Mouse (Mus musculus): ENCODE results near the gene Rad18. TPM values are rescaled to one million over a fixed set of nuclear protein-coding genes. Genes with fewer than 3 reads are reported as not detected.
"Not testable (repeated sequence)": the region's sequence is repeated elsewhere in the genome, so short reads cannot be mapped to it uniquely, and the experiment has no call there.

Rad18 gene
- polyA plus RNA-seq, 1 experiment from 2014 or later, result 54.2 TPM

DNA sequence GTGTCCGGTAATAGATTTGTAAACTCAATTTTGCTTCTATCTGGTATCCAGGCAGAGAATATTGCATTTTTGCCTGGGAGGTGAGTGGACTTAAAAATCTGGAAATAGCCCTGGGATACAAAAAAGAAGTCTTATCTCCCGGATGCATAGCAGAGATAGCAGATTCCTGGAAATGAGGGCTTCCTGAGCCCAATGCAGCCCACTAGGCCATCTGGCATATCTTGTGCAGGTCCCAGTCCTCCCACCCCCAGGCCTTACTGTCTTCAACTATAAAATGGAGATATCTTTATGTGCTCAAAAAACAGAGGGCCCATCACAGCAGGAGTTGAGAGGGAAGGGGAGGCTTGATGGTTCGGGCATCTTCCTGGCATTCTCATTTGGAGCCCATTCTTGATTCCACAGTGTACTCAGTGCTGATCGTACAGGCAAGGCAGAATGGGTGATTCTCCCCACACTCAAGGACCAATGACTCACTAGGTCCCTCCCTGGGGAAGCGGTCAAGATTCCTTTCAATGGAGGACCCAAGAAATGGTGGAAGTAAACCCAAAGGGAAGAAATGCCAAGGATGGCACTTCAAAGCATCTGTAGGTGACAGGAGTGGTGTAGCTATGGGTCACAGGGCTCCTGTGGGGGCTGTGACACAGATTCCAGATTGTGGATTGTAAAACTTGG, 24.1 kb upstream of the Rad18 start:
- H3K4me1 ChIP-seq, result peaks cover 6% of the 10 kb centered on the region; the same call in 1 of the 2 replicates
- DNase-seq (ENCODE audit: low spot score), result no peak
- no peaks in the 10 kb centered on the region for H3K9me3 ChIP-seq (replicated peaks)
- no peak overlapping the region for H3K4me3 ChIP-seq
- H3K27me3 ChIP-seq (ENCODE audit: low read depth, poor library complexity, severe bottlenecking), result no peaks in the 10 kb centered on the region
- no peak overlapping the region for H3K27ac ChIP-seq (replicated peaks)
- H3K36me3 ChIP-seq, result peaks cover 72% of the 10 kb centered on the region
- WGBS, result 94% methylated on average over 5 of the region's 5 CpGs

DNA sequence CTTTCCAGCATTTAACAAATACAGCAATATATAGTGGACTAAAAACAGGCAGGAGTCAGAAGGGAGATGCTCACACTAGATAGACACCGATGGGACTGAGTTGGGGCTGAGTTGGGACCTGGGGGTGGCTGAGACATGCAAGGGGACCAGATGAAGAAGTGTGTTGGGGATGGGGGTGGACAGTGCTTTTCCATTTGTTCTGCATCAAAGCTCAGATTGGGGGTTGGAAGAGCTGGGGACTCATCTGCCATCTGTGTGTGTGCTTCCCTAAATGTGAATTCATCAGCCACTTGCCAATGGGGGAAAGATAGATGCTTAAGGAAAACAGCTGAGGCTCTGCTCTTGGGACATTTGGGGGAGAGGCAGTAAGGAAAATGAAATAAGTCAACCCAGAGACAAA, 23.5 kb upstream of the Rad18 start:
- Histone ChIP-seq H3K27ac (replicated peaks) (no peak overlapping the region), H3K36me3 (peaks cover 66% of the 10 kb centered on the region), H3K4me3 (no peak overlapping the region), H3K4me1 (peaks cover 6% of the 10 kb centered on the region; the same call in 1 of the 2 replicates), H3K27me3 (ENCODE audit: low read depth, poor library complexity, severe bottlenecking) (no peaks in the 10 kb centered on the region), H3K9me3 (replicated peaks) (no peaks in the 10 kb centered on the region)
- no peak for DNase-seq (ENCODE audit: low spot score)
- 95% methylated on average over 1 of the region's 1 CpGs for WGBS

DNA sequence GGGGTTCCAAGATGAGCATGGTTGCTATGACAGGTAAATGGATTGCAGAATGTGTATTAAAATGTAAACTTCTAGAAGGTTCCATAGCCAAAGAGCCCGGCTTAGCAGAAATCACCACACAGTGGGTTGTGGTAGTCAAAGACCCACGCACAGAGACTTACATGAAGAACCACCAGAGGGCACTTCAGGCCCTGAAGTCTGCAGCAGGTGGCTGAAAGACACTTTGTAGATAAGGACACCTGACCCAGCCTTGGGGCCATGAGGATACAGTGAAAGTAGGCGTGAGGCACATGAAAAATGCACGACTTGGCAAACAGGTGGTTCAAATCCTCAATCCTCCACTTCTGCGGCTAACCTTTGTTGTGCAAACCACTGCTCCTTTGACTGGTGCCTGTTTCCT, 20.7 kb upstream of the Rad18 start:
- no peak overlapping the region for H3K27ac ChIP-seq (replicated peaks)
- H3K9me3 ChIP-seq (replicated peaks), result peaks cover 1% of the 10 kb centered on the region; the same call in 1 of the 2 replicates
- H3K36me3 ChIP-seq, result peaks cover 38% of the 10 kb centered on the region
- DNase-seq (ENCODE audit: low spot score), result peak; percentile 29
- WGBS, result 68% methylated on average over 5 of the region's 5 CpGs
- H3K4me3 ChIP-seq, result no peak overlapping the region
- no peaks in the 10 kb centered on the region for H3K27me3 ChIP-seq (ENCODE audit: low read depth, poor library complexity, severe bottlenecking)
- peaks cover 6% of the 10 kb centered on the region; the same call in 1 of the 2 replicates for H3K4me1 ChIP-seq

DNA sequence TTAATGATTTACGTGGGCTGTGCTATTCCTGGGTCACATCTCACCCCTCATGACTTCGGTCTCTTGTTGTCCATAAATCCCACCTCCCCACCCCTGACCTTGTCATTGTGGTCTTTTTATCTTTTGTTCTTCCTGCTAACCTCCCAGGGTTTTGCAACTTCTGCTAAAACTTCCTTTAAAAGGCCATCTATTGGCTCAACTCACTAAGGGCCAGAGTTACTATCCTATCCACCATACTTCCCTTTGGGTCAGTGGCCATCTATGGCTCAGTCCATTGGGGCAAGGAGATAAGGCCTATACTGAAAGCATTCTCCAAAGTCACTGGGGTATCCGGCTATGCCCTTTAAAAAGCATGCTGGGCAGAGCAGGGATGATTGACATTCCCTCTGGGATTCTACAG, 17.5 kb upstream of the Rad18 start:
- DNase-seq (ENCODE audit: low spot score), result no peak
- H3K27me3 ChIP-seq (ENCODE audit: low read depth, poor library complexity, severe bottlenecking), result no peaks in the 10 kb centered on the region
- H3K9me3 ChIP-seq (replicated peaks), result peaks cover 5% of the 10 kb centered on the region; the same call in 1 of the 2 replicates
- H3K4me3 ChIP-seq, result no peak overlapping the region
- peaks cover 6% of the 10 kb centered on the region; the same call in 1 of the 2 replicates for H3K4me1 ChIP-seq
- WGBS, result 89% methylated on average over 3 of the region's 3 CpGs
- H3K36me3 ChIP-seq, result peaks cover 6% of the 10 kb centered on the region
- H3K27ac ChIP-seq (replicated peaks), result no peak overlapping the region

- not testable (repeated sequence) for H3K36me3 ChIP-seq; H3K9me3 ChIP-seq (replicated peaks); DNase-seq (ENCODE audit: low spot score); H3K27ac ChIP-seq (replicated peaks); H3K4me3 ChIP-seq; H3K4me1 ChIP-seq
- WGBS, result 87% methylated on average over 4 of the region's 4 CpGs
- peaks cover 20% of the 10 kb centered on the region for H3K27me3 ChIP-seq (ENCODE audit: low read depth, poor library complexity, severe bottlenecking)
These were observed 5.8 kb upstream of the Rad18 start for GRCm38 (mm10) chr6:112702296-112702695.

GRCm38 (mm10) chr6:112700392-112700791, 3.9 kb upstream of the Rad18 start:
- Histone ChIP-seq H3K27ac (replicated peaks) (0 out of 2 replicates have a peak overlapping the region, but pooled peaks have one; percentile 50), H3K27me3 (ENCODE audit: low read depth, poor library complexity, severe bottlenecking) (peaks cover 23% of the 10 kb centered on the region), H3K36me3 (no peaks in the 10 kb centered on the region), H3K4me1 (peaks cover 12% of the 10 kb centered on the region), H3K9me3 (replicated peaks) (peaks cover 6% of the 10 kb centered on the region; the same call in 1 of the 2 replicates), H3K4me3 (no peak overlapping the region)
- peak; percentile 47 for DNase-seq (ENCODE audit: low spot score)
- 0% methylated on average over 1 of the region's 1 CpGs for whole genome bisulfite sequencing

GRCm38 (mm10) chr6:112699115-112699514, 2.6 kb upstream of the Rad18 start:
- Histone ChIP-seq H3K27me3 (ENCODE audit: low read depth, poor library complexity, severe bottlenecking) (peaks cover 23% of the 10 kb centered on the region), H3K4me1 (peaks cover 20% of the 10 kb centered on the region), H3K4me3 (no peak overlapping the region), H3K27ac (replicated peaks) (no peak overlapping the region), H3K9me3 (replicated peaks) (peaks cover 2% of the 10 kb centered on the region; the same call in 1 of the 2 replicates), H3K36me3 (no peaks in the 10 kb centered on the region)
- no peak for DNase-seq (ENCODE audit: low spot score)
- 63% methylated on average over 1 of the region's 1 CpGs for WGBS

DNA sequence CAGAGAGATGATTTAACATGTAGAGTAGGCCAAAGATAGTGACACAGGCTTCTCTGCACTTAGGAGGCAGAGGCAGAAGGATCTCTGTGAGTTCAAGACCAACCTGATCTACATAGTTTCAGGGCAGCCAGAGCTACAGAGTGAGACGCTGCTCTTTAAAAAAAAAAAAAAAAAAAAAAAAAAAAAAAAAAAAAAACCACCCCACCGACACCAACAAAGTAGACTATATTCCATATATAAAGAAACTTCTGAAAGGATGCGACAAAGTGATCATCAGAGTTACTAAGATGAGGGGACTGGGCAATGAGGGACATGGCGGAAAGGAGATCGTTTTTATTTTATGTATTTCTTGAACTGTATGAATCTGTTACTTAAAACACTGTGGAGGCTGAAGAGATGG, 2.0 kb downstream of the Rad18 start:
- DNase-seq (ENCODE audit: low spot score), result no peak
- Histone ChIP-seq H3K9me3 (replicated peaks) (no peaks in the 10 kb centered on the region), H3K4me1 (peaks cover 20% of the 10 kb centered on the region), H3K27me3 (ENCODE audit: low read depth, poor library complexity, severe bottlenecking) (peaks cover 22% of the 10 kb centered on the region), H3K27ac (replicated peaks) (no peak overlapping the region), H3K4me3 (no peak overlapping the region), H3K36me3 (peaks cover 31% of the 10 kb centered on the region)
- 94% methylated on average over 5 of the region's 5 CpGs for WGBS

DNA sequence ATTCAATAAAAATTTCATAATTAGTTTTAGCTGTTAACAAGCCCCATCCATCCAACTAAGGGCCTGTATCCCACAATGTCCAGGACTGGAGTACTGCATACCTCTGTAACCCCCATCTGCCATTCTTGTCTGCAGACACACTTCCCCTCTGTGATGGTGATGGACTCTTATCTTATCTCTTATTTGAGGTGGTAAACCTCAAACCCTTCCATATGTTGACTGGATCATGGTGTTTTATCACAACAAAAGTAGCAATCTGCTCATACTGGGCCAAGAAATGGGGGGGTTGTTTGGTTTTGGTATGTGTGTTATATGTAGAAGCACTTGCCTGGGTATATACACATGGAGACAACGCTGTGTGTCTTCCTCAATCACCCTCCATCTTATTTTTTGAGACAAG, 5.0 kb downstream of the Rad18 start:
- Histone ChIP-seq H3K36me3 (peaks cover 50% of the 10 kb centered on the region), H3K27me3 (ENCODE audit: low read depth, poor library complexity, severe bottlenecking) (no peaks in the 10 kb centered on the region), H3K4me1 (peaks cover 15% of the 10 kb centered on the region), H3K9me3 (replicated peaks) (no peaks in the 10 kb centered on the region), H3K27ac (replicated peaks) (no peak overlapping the region), H3K4me3 (no peak overlapping the region)
- no peak for DNase-seq (ENCODE audit: low spot score)
- WGBS, result 97% methylated on average over 1 of the region's 1 CpGs

DNA sequence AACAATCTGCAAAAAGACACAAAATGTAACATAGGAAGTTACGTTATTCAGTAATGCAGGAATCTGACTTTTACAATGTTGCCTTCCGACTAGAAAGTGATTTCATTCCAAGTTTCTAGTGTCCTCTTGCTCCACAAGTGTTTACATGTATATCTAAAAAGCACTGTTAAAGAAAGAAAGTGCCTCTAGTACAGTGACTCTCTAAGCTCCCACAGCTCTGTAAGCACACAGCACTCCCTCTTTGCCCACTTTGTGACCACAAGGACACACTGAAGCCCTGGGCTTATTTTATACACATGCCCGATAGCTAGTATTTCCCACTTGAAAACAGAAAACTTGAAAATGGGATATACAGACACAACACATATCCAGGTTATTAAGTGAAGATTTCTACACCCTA, 8.5 kb downstream of the Rad18 start:
- no peak for DNase-seq (ENCODE audit: low spot score)
- Histone ChIP-seq H3K27me3 (ENCODE audit: low read depth, poor library complexity, severe bottlenecking) (no peaks in the 10 kb centered on the region), H3K36me3 (peaks cover 62% of the 10 kb centered on the region), H3K27ac (replicated peaks) (no peak overlapping the region), H3K4me3 (no peak overlapping the region), H3K9me3 (replicated peaks) (no peaks in the 10 kb centered on the region), H3K4me1 (no peaks in the 10 kb centered on the region)
- 93% methylated on average over 3 of the region's 3 CpGs for WGBS

DNA sequence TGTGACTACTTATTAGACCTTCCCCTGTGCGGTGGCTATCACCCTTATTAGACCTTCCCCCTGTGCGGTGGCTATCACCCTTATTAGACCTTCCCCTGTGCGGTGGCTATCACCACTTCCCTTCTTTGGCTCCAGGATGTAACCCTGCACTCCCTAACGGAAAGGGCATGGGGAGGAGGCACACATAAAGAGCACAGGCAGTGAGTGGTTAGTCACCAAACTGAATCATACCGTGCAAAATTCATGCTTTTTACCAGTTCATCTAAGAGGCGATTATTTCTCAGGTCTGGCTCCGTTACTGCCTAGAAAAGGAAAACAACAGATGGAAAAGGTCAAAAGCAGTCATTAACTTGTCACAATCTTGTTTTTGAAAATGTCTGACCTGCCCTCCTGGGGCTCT, 10.0 kb downstream of the Rad18 start:
- Histone ChIP-seq H3K36me3 (peaks cover 60% of the 10 kb centered on the region), H3K27ac (replicated peaks) (no peak overlapping the region), H3K27me3 (ENCODE audit: low read depth, poor library complexity, severe bottlenecking) (no peaks in the 10 kb centered on the region), H3K4me1 (no peaks in the 10 kb centered on the region), H3K4me3 (no peak overlapping the region), H3K9me3 (replicated peaks) (no peaks in the 10 kb centered on the region)
- no peak for DNase-seq (ENCODE audit: low spot score)
- WGBS, result 87% methylated on average over 7 of the region's 7 CpGs

- Histone ChIP-seq H3K27ac (replicated peaks) (no peak overlapping the region), H3K36me3 (peaks cover 62% of the 10 kb centered on the region), H3K9me3 (replicated peaks) (no peaks in the 10 kb centered on the region), H3K4me3 (no peak overlapping the region), H3K4me1 (no peaks in the 10 kb centered on the region), H3K27me3 (ENCODE audit: low read depth, poor library complexity, severe bottlenecking) (no peaks in the 10 kb centered on the region)
- WGBS, result 95% methylated on average over 2 of the region's 2 CpGs
- DNase-seq (ENCODE audit: low spot score), result no peak
These were observed 12.4 kb downstream of the Rad18 start for GRCm38 (mm10) chr6:112684065-112684464.

DNA sequence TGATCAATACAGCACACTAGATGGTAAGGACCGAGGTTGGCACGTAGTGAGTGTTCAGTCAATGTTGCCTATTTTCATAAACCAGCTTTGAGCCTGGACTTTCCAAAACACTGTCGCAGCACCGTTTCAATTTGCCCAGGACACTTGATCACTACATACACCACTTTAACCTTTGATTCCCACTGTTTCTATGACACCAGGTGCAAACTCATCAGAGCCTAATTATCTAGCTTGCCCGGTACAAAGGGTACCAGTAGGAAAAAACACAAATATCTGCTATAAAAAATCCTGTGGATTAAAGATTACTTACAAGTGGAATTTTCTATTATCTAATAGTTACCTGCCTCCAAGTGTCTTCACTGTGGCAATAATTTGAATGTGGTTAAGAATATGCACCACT, 64.4 kb downstream of the Rad18 start:
- Histone ChIP-seq H3K9me3 (replicated peaks) (no peaks in the 10 kb centered on the region), H3K4me1 (no peaks in the 10 kb centered on the region), H3K27ac (replicated peaks) (no peak overlapping the region), H3K4me3 (no peak overlapping the region), H3K27me3 (ENCODE audit: low read depth, poor library complexity, severe bottlenecking) (no peaks in the 10 kb centered on the region), H3K36me3 (peaks cover 33% of the 10 kb centered on the region)
- WGBS, result 92% methylated on average over 5 of the region's 5 CpGs
- DNase-seq (ENCODE audit: low spot score), result no peak
